Mouse (Mus musculus): Measurements from ENCODE around the gene Cldn6.

Cldn6 gene

DNA sequence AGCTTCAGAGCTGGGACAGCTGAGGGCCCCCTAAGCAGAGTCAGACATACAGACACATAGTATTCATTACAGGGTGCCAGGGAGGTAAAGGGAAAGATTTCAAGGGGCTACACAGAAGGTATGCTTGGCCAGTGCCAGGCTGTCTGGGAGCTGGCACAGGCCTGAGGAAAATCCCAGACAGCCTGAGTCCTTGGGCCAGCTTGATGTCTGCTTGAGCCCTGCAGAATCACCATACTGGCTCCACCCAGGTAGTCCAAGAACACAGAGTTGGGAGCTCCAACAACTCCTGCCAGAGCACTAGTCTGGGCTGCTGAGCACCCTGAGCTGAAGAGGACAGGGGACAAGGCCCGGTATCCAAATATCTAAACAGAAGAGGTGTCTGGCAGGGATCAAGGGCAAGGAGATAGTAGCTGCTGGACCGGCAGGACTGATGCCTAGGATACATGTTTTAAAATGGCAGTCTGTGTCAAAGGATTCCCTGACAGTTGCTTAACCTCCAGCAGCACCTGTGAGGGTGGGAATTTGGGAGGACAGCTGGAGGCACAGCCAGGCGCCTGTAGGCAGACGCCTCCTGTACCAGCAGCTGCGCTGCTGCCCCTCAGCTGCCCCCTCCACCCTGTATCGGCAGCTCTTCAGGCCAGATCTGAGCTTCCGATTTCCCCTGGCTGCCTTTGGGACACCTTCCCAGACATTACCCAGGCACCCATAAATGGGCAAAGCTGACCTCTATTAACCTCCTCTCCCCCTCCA is 43.5 kb downstream of the Cldn6 start, which contains the start of gene 1520401A03Rik:
1520401A03Rik (minus strand) TSS at position 408 of the 750 bp plus-strand sequence.
- no peak for DNase-seq (ENCODE audit: low spot score)

DNA sequence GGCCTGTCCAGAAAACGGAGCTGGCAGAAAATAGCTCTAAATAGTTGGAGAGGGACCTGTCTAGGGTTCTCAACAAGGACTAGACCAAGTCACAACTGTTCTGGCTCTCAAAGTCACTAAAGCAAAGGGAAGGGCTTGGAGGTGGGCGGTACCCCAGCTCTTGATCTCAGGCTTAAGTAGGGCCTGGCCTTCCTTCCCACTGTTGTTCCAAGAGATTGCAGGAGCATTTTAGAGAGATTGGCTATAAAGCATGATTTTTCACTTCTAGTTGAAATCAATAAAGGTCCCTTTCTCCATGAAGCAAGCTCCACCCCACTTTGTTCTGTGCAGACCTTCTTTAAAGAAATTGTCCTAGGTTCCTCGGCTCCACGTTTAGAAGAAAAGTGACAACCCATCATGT is 46.4 kb downstream of the Cldn6 start:
- DNase-seq (ENCODE audit: low spot score) = no peak

DNA sequence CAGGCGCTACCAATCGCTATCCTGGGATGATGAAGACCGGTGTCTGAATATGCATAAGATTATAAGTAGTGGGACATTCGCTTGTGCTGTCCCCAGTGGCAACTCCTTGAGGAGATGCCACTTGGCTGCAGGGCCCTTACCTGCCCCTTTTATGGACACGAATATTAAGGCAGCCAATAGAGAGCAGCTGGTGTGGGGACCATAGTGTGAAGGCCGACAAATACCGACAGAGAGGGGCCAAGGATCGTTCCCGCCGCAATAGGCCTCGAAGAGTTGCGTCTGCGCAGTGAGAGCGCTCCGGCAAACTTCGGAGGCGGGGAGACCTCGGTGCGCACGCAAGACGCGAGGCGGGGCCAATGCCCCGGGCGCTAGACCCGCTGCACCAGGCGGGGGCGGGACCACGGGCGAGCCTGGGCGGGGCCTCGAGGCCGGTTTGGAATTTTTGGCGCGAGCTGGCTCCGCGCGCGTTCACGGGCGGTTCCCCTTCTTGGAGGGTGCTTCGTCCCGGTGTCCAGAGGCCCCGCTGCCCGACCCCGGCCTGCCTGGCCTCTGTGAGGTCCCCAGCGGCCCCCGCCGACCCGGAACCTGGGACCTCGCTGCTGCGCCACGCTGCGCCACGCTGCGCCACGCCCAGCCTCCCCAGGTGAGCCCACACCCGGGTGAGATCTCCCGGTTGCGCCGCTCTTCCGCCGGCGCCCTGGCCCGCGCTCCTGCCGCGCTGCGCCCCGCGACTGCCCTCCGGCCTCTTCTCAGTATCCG is 47.1 kb downstream of the Cldn6 start, which contains the start of gene Pkmyt1:
Pkmyt1 (plus strand) TSS at position 338 of the 759 bp plus-strand sequence.
- peak; percentile 94 for DNase-seq (ENCODE audit: low spot score)

DNA sequence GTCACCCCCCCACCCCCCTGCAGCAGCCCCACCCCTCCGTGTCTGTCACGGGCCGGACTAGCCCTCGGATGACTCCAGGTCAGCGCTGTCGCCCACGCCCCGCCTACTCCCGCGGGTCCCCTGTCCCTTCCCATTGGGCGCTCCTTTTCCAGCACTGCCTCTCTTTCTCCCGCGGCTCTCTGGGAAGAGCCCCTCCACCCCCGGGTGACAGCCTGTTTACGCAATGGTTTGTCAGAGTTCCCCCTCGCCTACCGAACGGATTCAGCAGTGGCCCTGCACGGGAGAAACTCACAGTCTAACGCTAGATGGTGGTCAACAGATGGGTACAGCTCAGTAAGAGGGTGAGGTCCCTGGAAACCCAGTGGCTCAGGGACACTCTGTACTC is 47.7 kb downstream of the Cldn6 start:
- peak; percentile 95 for DNase-seq (ENCODE audit: low spot score)

DNA sequence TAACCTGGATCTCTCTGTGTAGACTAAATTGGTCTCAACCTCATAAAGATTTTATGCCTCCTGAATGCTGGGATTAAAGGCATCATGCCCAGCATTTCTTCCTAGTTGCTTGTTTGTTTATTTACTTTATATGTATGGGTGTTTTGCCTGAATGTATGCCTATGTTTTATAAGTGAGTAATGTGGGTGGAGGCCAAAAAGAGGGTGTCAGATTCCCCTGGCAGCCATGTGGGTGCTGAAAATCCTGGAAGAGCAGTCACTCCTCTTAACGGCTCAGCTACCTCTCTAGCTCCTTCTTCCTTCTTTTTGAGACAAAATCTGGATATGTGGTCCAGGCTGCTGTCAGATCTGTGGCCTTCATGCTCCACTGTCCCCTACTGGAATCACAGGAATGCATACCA is 51.4 kb downstream of the Cldn6 start:
- no peak for DNase-seq (ENCODE audit: low spot score)
